13 mouse cellular contexts compared by ENCODE assay signal in the genomic region with DNA sequence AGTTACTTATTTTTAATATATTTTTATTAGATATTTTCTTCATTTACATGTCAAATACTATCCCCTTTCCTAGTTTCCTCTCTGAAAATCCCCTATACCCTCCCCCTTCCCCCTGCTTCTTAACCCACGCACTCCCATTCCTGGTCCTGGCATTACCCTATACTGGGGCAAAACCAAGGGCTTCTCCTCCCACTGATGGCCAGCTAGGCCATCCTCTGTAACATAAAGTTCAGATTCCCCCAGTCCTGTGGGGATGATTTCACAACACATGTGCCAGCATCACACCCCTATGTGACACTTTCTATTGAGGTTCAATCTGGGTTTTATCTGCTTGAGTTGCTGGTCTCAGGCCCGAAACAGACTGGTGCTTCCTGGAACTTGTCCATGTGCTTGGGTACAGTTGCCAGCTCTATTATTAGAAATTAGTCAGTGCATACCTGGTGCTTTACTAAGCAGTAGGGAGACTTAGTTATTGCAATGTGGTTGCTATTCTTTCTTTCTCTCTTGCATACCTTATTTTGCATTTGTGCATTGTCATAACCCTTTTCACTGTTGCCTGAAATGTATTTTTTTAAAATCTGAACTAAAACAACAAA.
A peak's percentile ranks its signal among the peaks of the same experiment; 100 is the strongest.
DNase-seq lines count a peak whose midpoint lies in the region; ATAC-seq and TF ChIP-seq lines count a peak whose summit lies in the region.
"Had no signal": no experiment of that assay in that cellular context is flagged by ENCODE, and none has a peak within 500 bp of the region (broad histone marks: within the 10 kb centered on the region; RNA-seq: fewer than 3 reads in every experiment).

No protein-coding gene starts in this region.

- POLR2A ChIA-PET in Patski (lab: Charles Lee): no interaction called here

- CTCF ChIA-PET in Patski (lab: Charles Lee): no interaction called here

- no peaks in the 10 kb centered on the region for H3K36me3 ChIP-seq in kidney, embryonic 15.5 days
- no peaks in the 10 kb centered on the region for H3K36me3 ChIP-seq in heart, postnatal 0 days (replicated peaks; ENCODE audit: control insufficient read depth, insufficient read depth, low read length)
- H3K36me3 ChIP-seq: neural tube, embryonic 13.5 days had no signal

- no peaks in the 10 kb centered on the region for H3K27me3 ChIP-seq in kidney, embryonic 15.5 days
- no peaks in the 10 kb centered on the region for H3K27me3 ChIP-seq in Patski
- H3K27me3 ChIP-seq in heart, postnatal 0 days (ENCODE audit: control insufficient read depth, insufficient read depth, low read length): no peaks in the 10 kb centered on the region
- H3K27me3 ChIP-seq: neural tube, embryonic 13.5 days had no signal

- H3K4me2 ChIP-seq in kidney, embryonic 15.5 days: no peak overlapping the region
- H3K4me2 ChIP-seq in heart, postnatal 0 days (ENCODE audit: low read depth, low read length): no peak overlapping the region
- H3K4me2 ChIP-seq: neural tube, embryonic 13.5 days had no signal

- no peak for TF ChIP-seq CTCF in Patski (IDR thresholded peaks at IDR 0.05)
- no peak for TF ChIP-seq CTCF in heart, postnatal 0 days (IDR thresholded peaks at IDR 0.05; ENCODE audit: low read depth)

- peak; percentile 12 for DNase-seq in kidney, adult 11 months
- DNase-seq in Patski (ENCODE audit: low read depth, low spot score): peak; percentile 7
- DNase-seq in cerebellum, adult 11-12 months: peak; percentile 93
- peak; percentile 89 for DNase-seq in heart, postnatal 0 days (ENCODE audit: low spot score)
- no peak for DNase-seq in spleen, postnatal 36 days (ENCODE audit: low spot score in 2 of 2)
- DNase-seq in spleen, adult 12 weeks (ENCODE audit: low spot score): no peak
- DNase-seq: adrenal gland, adult 8-10 months; layer of hippocampus, postnatal 36 days; spleen, adult 18-20 months; thymus, postnatal 25 days had no signal

- WGBS in kidney, embryonic 15.5 days: 89% methylated on average over 2 of the region's 2 CpGs
- WGBS in heart, postnatal 0 days: 31% methylated on average over 2 of the region's 2 CpGs

- no peak overlapping the region for H3K9ac ChIP-seq in kidney, embryonic 15.5 days
- no peak overlapping the region for H3K9ac ChIP-seq in heart, postnatal 0 days (replicated peaks; ENCODE audit: low read depth, low read length)
- H3K9ac ChIP-seq: liver, embryonic 14.5 days; neural tube, embryonic 13.5 days had no signal

- no peaks in the 10 kb centered on the region for H3K4me1 ChIP-seq in kidney, embryonic 15.5 days
- 0 out of 2 replicates have a peak, but pooled peaks cover 3% of the 10 kb centered on the region for H3K4me1 ChIP-seq in heart, postnatal 0 days (ENCODE audit: control insufficient read depth, insufficient read depth)
- H3K4me1 ChIP-seq: neural tube, embryonic 13.5 days had no signal

- in situ Hi-C loops in Patski (cut with MboI; ENCODE audit: low pct_unique_long_range_greater_than_20kb): no loop called here

- peak; percentile 64 for TF ChIP-seq EP300 in heart, postnatal 0 days (IDR thresholded peaks at IDR 0.05; ENCODE audit: low read depth)

- no peak for ATAC-seq in kidney, embryonic 15.5 days (replicated peaks; ENCODE audit: low FRiP score)
- ATAC-seq in Patski: peak; percentile 57
- ATAC-seq in heart, postnatal 0 days (ENCODE audit: insufficient read depth, low read depth): peak; percentile 99

- H3K4me3 ChIP-seq in kidney, embryonic 15.5 days (replicated peaks): no peak overlapping the region
- no peak overlapping the region for H3K4me3 ChIP-seq in heart, postnatal 0 days (ENCODE audit: low read depth, low read length)
- H3K4me3 ChIP-seq: neural tube, embryonic 13.5 days had no signal

- no peak overlapping the region for H3K27ac ChIP-seq in kidney, embryonic 15.5 days
- peak overlapping the region; percentile 81 for H3K27ac ChIP-seq in heart, postnatal 0 days (ENCODE audit: low read depth)
- H3K27ac ChIP-seq: liver, embryonic 14.5 days; neural tube, embryonic 13.5 days had no signal

- H3K9me3 ChIP-seq in kidney, embryonic 15.5 days (replicated peaks): no peaks in the 10 kb centered on the region
- H3K9me3 ChIP-seq in heart, postnatal 0 days (replicated peaks; ENCODE audit: control insufficient read depth, low read length): no peaks in the 10 kb centered on the region
- H3K9me3 ChIP-seq: neural tube, embryonic 13.5 days had no signal

Comparison
In these comparisons a context has a peak if more than half of its experiments do, and no peak if none do; other contexts are left out.
1. DNase-seq: peak in kidney, adult 11 months (single experiment), Patski (single experiment), cerebellum, adult 11-12 months (single experiment) and heart, postnatal 0 days (single experiment); none in spleen, postnatal 36 days (0 of 2) and spleen, adult 12 weeks (single experiment).